Mouse (Mus musculus): ENCODE measurements around the gene Gbp9. TPM values are rescaled to one million over a fixed set of nuclear protein-coding genes. Genes with fewer than 3 reads are reported as not detected.
"Not testable (repeated sequence)": the region's sequence is repeated elsewhere in the genome, so short reads cannot be mapped to it uniquely, and the experiment has no call there.

Gene Gbp9
- polyA plus RNA-seq, 1 experiment from 2014 or later, result 1.3 TPM

- not testable (repeated sequence) for H3K27me3 ChIP-seq (ENCODE audit: control insufficient read depth, insufficient read depth, low read length); DNase-seq (ENCODE audit: low spot score); H3K36me3 ChIP-seq (ENCODE audit: control insufficient read depth, insufficient read depth, low read length); H3K9ac ChIP-seq (ENCODE audit: low read depth, low read length); ATAC-seq (ENCODE audit: low FRiP score); H3K4me3 ChIP-seq (ENCODE audit: low read depth, low read length); H3K4me2 ChIP-seq (replicated peaks; ENCODE audit: low read depth, low read length); H3K27ac ChIP-seq (ENCODE audit: low read depth, low read length); H3K9me3 ChIP-seq (ENCODE audit: control insufficient read depth, low read length); H3K4me1 ChIP-seq (replicated peaks; ENCODE audit: control insufficient read depth, insufficient read depth, low read length)
These were observed 71.0 kb downstream of the Gbp9 start for GRCm38 (mm10) chr5:105068356-105068755.

DNA sequence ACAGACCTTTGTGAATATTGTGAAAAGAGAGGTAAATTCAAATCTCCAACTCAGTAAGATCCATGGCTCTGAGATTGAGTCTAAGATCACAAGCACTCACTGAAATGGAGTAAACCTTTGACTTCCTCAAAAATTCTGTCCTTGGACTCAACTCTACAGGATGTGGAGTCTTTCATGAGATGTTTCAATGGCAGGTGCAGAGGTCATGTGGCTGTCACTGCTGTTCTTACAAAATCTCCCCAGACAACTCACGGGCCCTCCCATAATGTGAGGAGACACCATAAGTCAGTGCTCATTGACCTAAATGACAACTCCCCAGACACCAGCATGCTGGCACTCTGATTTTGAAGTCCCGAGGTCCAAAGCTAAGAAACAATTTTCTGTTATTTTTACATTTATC is 74.9 kb downstream of the Gbp9 start:
- not testable (repeated sequence) for DNase-seq (ENCODE audit: low spot score); H3K9ac ChIP-seq (ENCODE audit: low read depth, low read length)
- 81% methylated on average over 2 of the region's 2 CpGs for WGBS

GRCm38 (mm10) chr5:105063321-105063720 is 76.0 kb downstream of the Gbp9 start:
- DNase-seq (ENCODE audit: low spot score) (no peak), ATAC-seq (ENCODE audit: low FRiP score) (no peak)
- WGBS, result 74% methylated on average over 1 of the region's 1 CpGs
- Histone ChIP-seq H3K4me2 (replicated peaks; ENCODE audit: low read depth, low read length) (no peak overlapping the region), H3K36me3 (ENCODE audit: control insufficient read depth, insufficient read depth, low read length) (no peaks in the 10 kb centered on the region), H3K4me1 (replicated peaks; ENCODE audit: control insufficient read depth, insufficient read depth, low read length) (no peaks in the 10 kb centered on the region), H3K9me3 (ENCODE audit: control insufficient read depth, low read length) (no peaks in the 10 kb centered on the region), H3K27ac (ENCODE audit: low read depth, low read length) (no peak overlapping the region), H3K4me3 (ENCODE audit: low read depth, low read length) (no peak overlapping the region), H3K9ac (ENCODE audit: low read depth, low read length) (no peak overlapping the region), H3K27me3 (ENCODE audit: control insufficient read depth, insufficient read depth, low read length) (no peaks in the 10 kb centered on the region)

More for the DNA sequence above, 74.9 kb downstream of the Gbp9 start:
- not testable (repeated sequence) for H3K4me2 ChIP-seq (replicated peaks; ENCODE audit: low read depth, low read length); H3K27ac ChIP-seq (ENCODE audit: low read depth, low read length); ATAC-seq (ENCODE audit: low FRiP score); H3K4me3 ChIP-seq (ENCODE audit: low read depth, low read length); H3K27me3 ChIP-seq (ENCODE audit: control insufficient read depth, insufficient read depth, low read length); H3K36me3 ChIP-seq (ENCODE audit: control insufficient read depth, insufficient read depth, low read length); H3K4me1 ChIP-seq (replicated peaks; ENCODE audit: control insufficient read depth, insufficient read depth, low read length); H3K9me3 ChIP-seq (ENCODE audit: control insufficient read depth, low read length)

GRCm38 (mm10) chr5:105062403-105062802 is 76.9 kb downstream of the Gbp9 start:
- DNase-seq (ENCODE audit: low spot score); H3K27me3 ChIP-seq (ENCODE audit: control insufficient read depth, insufficient read depth, low read length); H3K9me3 ChIP-seq (ENCODE audit: control insufficient read depth, low read length); H3K36me3 ChIP-seq (ENCODE audit: control insufficient read depth, insufficient read depth, low read length); H3K4me2 ChIP-seq (replicated peaks; ENCODE audit: low read depth, low read length); H3K27ac ChIP-seq (ENCODE audit: low read depth, low read length); H3K4me3 ChIP-seq (ENCODE audit: low read depth, low read length); H3K9ac ChIP-seq (ENCODE audit: low read depth, low read length); H3K4me1 ChIP-seq (replicated peaks; ENCODE audit: control insufficient read depth, insufficient read depth, low read length); ATAC-seq (ENCODE audit: low FRiP score): not testable (repeated sequence)
- 86% methylated on average over 2 of the region's 2 CpGs for WGBS

GRCm38 (mm10) chr5:105060224-105060623 is 79.1 kb downstream of the Gbp9 start:
- H3K9ac ChIP-seq (ENCODE audit: low read depth, low read length), result no peak overlapping the region
- H3K4me1 ChIP-seq (replicated peaks; ENCODE audit: control insufficient read depth, insufficient read depth, low read length), result no peaks in the 10 kb centered on the region
- H3K27ac ChIP-seq (ENCODE audit: low read depth, low read length), result no peak overlapping the region
- DNase-seq (ENCODE audit: low spot score), result no peak
- H3K4me3 ChIP-seq (ENCODE audit: low read depth, low read length), result no peak overlapping the region
- WGBS, result 80% methylated on average over 2 of the region's 2 CpGs
- H3K27me3 ChIP-seq (ENCODE audit: control insufficient read depth, insufficient read depth, low read length), result no peaks in the 10 kb centered on the region
- ATAC-seq (ENCODE audit: low FRiP score), result no peak
- no peaks in the 10 kb centered on the region for H3K9me3 ChIP-seq (ENCODE audit: control insufficient read depth, low read length)
- H3K4me2 ChIP-seq (replicated peaks; ENCODE audit: low read depth, low read length), result no peak overlapping the region
- no peaks in the 10 kb centered on the region for H3K36me3 ChIP-seq (ENCODE audit: control insufficient read depth, insufficient read depth, low read length)

- H3K36me3 ChIP-seq (ENCODE audit: control insufficient read depth, insufficient read depth, low read length), result no peaks in the 10 kb centered on the region
- no peak overlapping the region for H3K9ac ChIP-seq (ENCODE audit: low read depth, low read length)
- no peaks in the 10 kb centered on the region for H3K4me1 ChIP-seq (replicated peaks; ENCODE audit: control insufficient read depth, insufficient read depth, low read length)
- no peak overlapping the region for H3K4me2 ChIP-seq (replicated peaks; ENCODE audit: low read depth, low read length)
- no peak for ATAC-seq (ENCODE audit: low FRiP score)
- DNase-seq (ENCODE audit: low spot score), result no peak
- WGBS, result 88% methylated on average over 2 of the region's 2 CpGs
- no peak overlapping the region for H3K27ac ChIP-seq (ENCODE audit: low read depth, low read length)
- H3K9me3 ChIP-seq (ENCODE audit: control insufficient read depth, low read length), result no peaks in the 10 kb centered on the region
- no peaks in the 10 kb centered on the region for H3K27me3 ChIP-seq (ENCODE audit: control insufficient read depth, insufficient read depth, low read length)
- no peak overlapping the region for H3K4me3 ChIP-seq (ENCODE audit: low read depth, low read length)
These were observed 84.1 kb downstream of the Gbp9 start for GRCm38 (mm10) chr5:105055279-105055678.

DNA sequence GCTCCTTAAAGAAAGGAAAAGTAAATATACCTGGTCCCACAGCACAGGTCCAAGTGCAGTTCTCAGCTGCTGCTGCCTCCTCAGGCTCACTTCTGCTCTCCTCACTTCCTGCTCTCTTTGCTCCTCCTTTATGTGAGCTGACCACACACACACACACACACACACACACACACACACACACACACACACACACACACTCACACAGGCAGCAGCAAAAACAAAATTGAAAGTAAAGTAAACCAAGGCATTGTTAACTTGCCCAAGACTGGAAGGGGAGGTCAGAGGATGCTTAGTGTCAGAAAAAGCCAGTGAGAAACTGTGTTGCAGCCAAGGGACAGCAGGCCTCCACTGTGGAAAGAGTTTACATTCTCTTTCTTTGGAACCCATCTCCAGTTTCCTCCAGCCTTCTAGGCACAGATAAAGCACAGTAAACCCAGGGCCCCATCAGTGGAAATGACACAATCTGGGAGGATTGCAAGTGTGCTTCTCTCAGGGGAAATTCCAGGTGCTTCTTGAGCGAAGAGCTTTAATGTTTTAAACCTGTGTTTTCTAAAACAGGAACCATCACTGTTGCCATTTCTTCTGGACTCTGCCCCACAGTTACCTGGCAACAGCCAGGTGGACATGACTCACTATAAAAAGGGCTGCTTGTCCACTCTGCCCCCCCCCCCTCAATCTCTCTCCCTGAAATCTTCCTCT is 85.7 kb downstream of the Gbp9 start:
- not testable (repeated sequence) for H3K4me2 ChIP-seq (replicated peaks; ENCODE audit: low read depth, low read length); H3K9ac ChIP-seq (ENCODE audit: low read depth, low read length); H3K4me1 ChIP-seq (replicated peaks; ENCODE audit: control insufficient read depth, insufficient read depth, low read length); H3K27ac ChIP-seq (ENCODE audit: low read depth, low read length); H3K36me3 ChIP-seq (ENCODE audit: control insufficient read depth, insufficient read depth, low read length); H3K4me3 ChIP-seq (ENCODE audit: low read depth, low read length); ATAC-seq (ENCODE audit: low FRiP score); DNase-seq (ENCODE audit: low spot score); H3K27me3 ChIP-seq (ENCODE audit: control insufficient read depth, insufficient read depth, low read length); H3K9me3 ChIP-seq (ENCODE audit: control insufficient read depth, low read length)
- WGBS, result 85% methylated on average over 1 of the region's 1 CpGs

DNA sequence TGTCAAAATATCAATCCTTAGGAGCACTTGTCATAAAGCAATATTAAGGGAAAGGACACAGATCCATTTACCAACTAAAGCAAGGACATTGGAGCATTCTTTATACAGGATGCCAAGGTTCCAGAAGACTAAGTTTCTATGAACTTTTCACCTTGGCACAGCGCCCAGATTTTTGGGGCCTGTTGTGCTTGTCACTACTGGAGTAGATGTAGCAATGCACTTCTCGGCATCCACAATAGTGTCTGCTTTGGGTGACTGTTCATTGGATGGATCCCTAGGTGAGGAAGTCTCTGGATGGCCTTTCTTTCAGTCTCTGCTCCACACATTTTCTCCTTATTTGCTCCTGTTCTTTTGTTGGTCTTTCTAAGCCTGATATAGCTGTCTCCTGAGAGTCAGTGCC is 107.0 kb downstream of the Gbp9 start:
- 79% methylated on average over 2 of the region's 2 CpGs for WGBS
- DNase-seq (ENCODE audit: low spot score) (no peak), ATAC-seq (ENCODE audit: low FRiP score) (no peak)
- no peak overlapping the region for H3K4me3 ChIP-seq (ENCODE audit: low read depth, low read length)
- H3K27ac ChIP-seq (ENCODE audit: low read depth, low read length), result no peak overlapping the region
- H3K27me3 ChIP-seq (ENCODE audit: control insufficient read depth, insufficient read depth, low read length), result no peaks in the 10 kb centered on the region
- H3K36me3 ChIP-seq (ENCODE audit: control insufficient read depth, insufficient read depth, low read length), result no peaks in the 10 kb centered on the region
- H3K9me3 ChIP-seq (ENCODE audit: control insufficient read depth, low read length), result no peaks in the 10 kb centered on the region
- no peaks in the 10 kb centered on the region for H3K4me1 ChIP-seq (replicated peaks; ENCODE audit: control insufficient read depth, insufficient read depth, low read length)
- H3K9ac ChIP-seq (ENCODE audit: low read depth, low read length), result no peak overlapping the region
- no peak overlapping the region for H3K4me2 ChIP-seq (replicated peaks; ENCODE audit: low read depth, low read length)

All from hindbrain, embryonic 11.5 days (tissue).